8 mouse cellular contexts compared by ENCODE assay signal in the genomic region with DNA sequence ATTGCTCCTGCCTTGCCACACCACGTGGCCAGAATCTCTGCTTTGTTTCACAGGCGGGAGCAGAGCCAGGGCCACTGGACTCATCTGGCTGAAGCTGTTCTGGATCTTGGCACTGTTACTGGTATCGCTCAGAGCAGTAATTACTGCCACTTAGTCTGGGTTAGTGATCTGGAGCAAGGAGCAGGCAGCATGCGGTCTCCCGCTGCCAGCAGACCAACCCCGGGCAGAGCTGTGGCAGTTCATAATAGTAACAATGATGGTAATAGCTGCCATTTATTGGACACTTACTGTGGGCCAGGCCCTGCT.
DNase-seq lines count a peak whose midpoint lies in the region; ATAC-seq lines count a peak whose summit lies in the region.
"Had no signal": no experiment of that assay in that cellular context is flagged by ENCODE, and none has a peak within 500 bp of the region (broad histone marks: within the 10 kb centered on the region; RNA-seq: fewer than 3 reads in every experiment).

No protein-coding gene starts in this region.

- peaks cover 28% of the 10 kb centered on the region for H3K27me3 ChIP-seq in neural tube, embryonic 13.5 days

- H3K36me3 ChIP-seq in neural tube, embryonic 13.5 days: no peaks in the 10 kb centered on the region

- ATAC-seq in neural tube, embryonic 13.5 days (ENCODE audit: low read depth): peak; percentile 80
- no peak for ATAC-seq in granulocyte monocyte progenitor cell, adult 5-6 weeks (replicated peaks; ENCODE audit: poor library complexity, severe bottlenecking)

- no peak overlapping the region for H3K9ac ChIP-seq in neural tube, embryonic 13.5 days

- WGBS in neural tube, embryonic 13.5 days: 28% methylated on average over 6 of the region's 6 CpGs

- no peak overlapping the region for H3K4me2 ChIP-seq in neural tube, embryonic 13.5 days

- H3K4me1 ChIP-seq in neural tube, embryonic 13.5 days (replicated peaks): peaks cover 10% of the 10 kb centered on the region

- H3K4me3 ChIP-seq in neural tube, embryonic 13.5 days: no peak overlapping the region

- no peak overlapping the region for H3K27ac ChIP-seq in neural tube, embryonic 13.5 days (replicated peaks)
- H3K27ac ChIP-seq: macrophage had no signal

- no peak for DNase-seq in neural tube, embryonic 10.5 days (ENCODE audit: extremely low spot score, low spot score)
- peak; percentile 53 for DNase-seq in heart, adult 8-10 months (ENCODE audit: low spot score)
- peak; percentile 55 to 67 for DNase-seq in kidney, postnatal 36 days
- peak; percentile 35 for DNase-seq in right cerebral cortex, postnatal 4 days
- DNase-seq in urinary bladder, adult 2 months (ENCODE audit: low spot score): no peak

- no peaks in the 10 kb centered on the region for H3K9me3 ChIP-seq in neural tube, embryonic 13.5 days

Comparison
In these comparisons a context has a peak if more than half of its experiments do, and no peak if none do; other contexts are left out.
1. DNase-seq: peak in heart, adult 8-10 months (single experiment), kidney, postnatal 36 days (2 of 2) and right cerebral cortex, postnatal 4 days (single experiment); none in neural tube, embryonic 10.5 days (single experiment) and urinary bladder, adult 2 months (single experiment).